Mouse (Mus musculus) neural tube, embryonic 11.5 days (tissue): ENCODE measurements around the gene Inafm1. TPM values are rescaled to one million over a fixed set of nuclear protein-coding genes. Genes with fewer than 3 reads are reported as not detected.

Source experiments
- ATAC-seq: fragments of 200-750 bp; cut with Nextera tagmentation; 2 replicates; pipeline ENCODE4 v1.8.0; 2017; ENCODE audit warnings: moderate number of reproducible peaks, mild to moderate bottlenecking, moderate TSS enrichment, moderate library complexity; ENCODE audit not compliant: insufficient read depth, low FRiP score, low TSS enrichment
- DNase-seq: peaks from one replicate; pipeline ENCODE4 v3.0.0-alpha.2; 2015; ENCODE audit warnings: low spot score
- H3K27ac ChIP-seq: fragments of 300-500 bp; sonication (generic); 2 replicates; pipeline ENCODE4 v1.5.1; 2014; ENCODE audit warnings: low read depth, mild to moderate bottlenecking, low read length
- H3K27me3 ChIP-seq: fragments of 300-500 bp; sonication (generic); 2 replicates; pipeline ENCODE4 v1.6.1; 2014; ENCODE audit warnings: mild to moderate bottlenecking, low read length, mixed read lengths; ENCODE audit not compliant: control insufficient read depth, insufficient read depth
- H3K36me3 ChIP-seq: fragments of 300-500 bp; sonication (generic); 2 replicates; pipeline ENCODE4 v1.6.1; 2014; ENCODE audit warnings: mild to moderate bottlenecking, low read length, moderate library complexity, mixed read lengths; ENCODE audit not compliant: control insufficient read depth, insufficient read depth
- H3K4me1 ChIP-seq: fragments of 300-500 bp; sonication (generic); 2 replicates; pipeline ENCODE4 v1.6.1; 2014; ENCODE audit warnings: low read length, mixed read lengths; ENCODE audit not compliant: control insufficient read depth, insufficient read depth
- H3K4me2 ChIP-seq: fragments of 300-500 bp; sonication (generic); 2 replicates; pipeline ENCODE4 v1.6.1; 2014; ENCODE audit warnings: low read depth, mild to moderate bottlenecking, moderate library complexity
- H3K4me3 ChIP-seq: fragments of 300-500 bp; sonication (generic); 2 replicates; pipeline ENCODE4 v1.5.1; 2014; ENCODE audit warnings: low read depth, low read length
- H3K9ac ChIP-seq: fragments of 300-500 bp; sonication (generic); 2 replicates; pipeline ENCODE4 v1.6.1; 2014; ENCODE audit warnings: mild to moderate bottlenecking, low read length
- H3K9me3 ChIP-seq: fragments of 300-500 bp; sonication (generic); 2 replicates; pipeline ENCODE4 v1.6.1; 2016; ENCODE audit warnings: low read length; ENCODE audit not compliant: control insufficient read depth
- WGBS: fragments of 180-500 bp; shearing (Covaris S2); extraction: QIAGEN DNeasy Blood & Tissue Kit; methylation state at CpG from one replicate; pipeline ENCODE4 v1.1.7; 2014; 5-methylcytosine and 5-hydroxymethylcytosine counted together
- polyA plus RNA-seq: library from polyadenylated mRNA; unstranded; fragments of >200 nt; fragmentation: Nextera tagmentation; extraction: Ambion mirVana; gene quantifications from 2 replicates; pipeline ENCODE4 v1.2.1, GENCODE M21; 2014

The Inafm1 gene
- polyA plus RNA-seq = 12.7 and 13.8 TPM in 2 replicates

- 0 out of 2 replicates have a peak, but pooled peaks cover 2% of the 10 kb centered on the region for H3K27me3 ChIP-seq
- ATAC-seq = peak; percentile 80
- peak within 1 kb of the TSS; percentile 97 for H3K4me2 ChIP-seq
- peak; percentile 91 for DNase-seq
- peak within 1 kb of the TSS; percentile 85 for H3K27ac ChIP-seq
- peak within 1 kb of the TSS; percentile 80 for H3K9ac ChIP-seq
- no peaks in the 10 kb centered on the region for H3K9me3 ChIP-seq
- peaks cover 2% of the 10 kb centered on the region; the same call in 1 of the 2 replicates for H3K36me3 ChIP-seq
- WGBS = under 1% methylated on average over 49 of the region's 49 CpGs
- peak within 1 kb of the TSS; percentile 75 for H3K4me3 ChIP-seq
- peaks cover 14% of the 10 kb centered on the region for H3K4me1 ChIP-seq
These were observed at the start of gene Inafm1 for GRCm38 (mm10) chr7:16273081-16273765. Gene Inafm1, minus strand, starts transcription at chr7:16273617.

- Histone ChIP-seq H3K36me3 (no peaks in the 10 kb centered on the region), H3K27me3 (no peaks in the 10 kb centered on the region), H3K4me3 (no peak overlapping the region), H3K27ac (no peak overlapping the region), H3K9me3 (no peaks in the 10 kb centered on the region), H3K4me1 (no peaks in the 10 kb centered on the region), H3K4me2 (no peak overlapping the region), H3K9ac (no peak overlapping the region)
- DNase-seq = no peak
- no peak for ATAC-seq
- WGBS = 88% methylated on average over 6 of the region's 6 CpGs
These were observed 47.1 kb upstream of the Inafm1 start for GRCm38 (mm10) chr7:16320479-16320878.

- Histone ChIP-seq H3K27me3 (no peaks in the 10 kb centered on the region), H3K27ac (no peak overlapping the region), H3K4me2 (no peak overlapping the region), H3K9me3 (no peaks in the 10 kb centered on the region), H3K9ac (no peak overlapping the region), H3K36me3 (no peaks in the 10 kb centered on the region), H3K4me3 (no peak overlapping the region), H3K4me1 (peaks cover 2% of the 10 kb centered on the region; the same call in 1 of the 2 replicates)
- DNase-seq = no peak
- ATAC-seq = no peak
- WGBS = 93% methylated on average over 4 of the region's 4 CpGs
These were observed 45.8 kb upstream of the Inafm1 start for GRCm38 (mm10) chr7:16319216-16319615.

- DNase-seq (no peak), ATAC-seq (no peak)
- H3K27me3 ChIP-seq = no peaks in the 10 kb centered on the region
- H3K4me3 ChIP-seq = no peak overlapping the region
- no peak overlapping the region for H3K4me2 ChIP-seq
- no peaks in the 10 kb centered on the region for H3K36me3 ChIP-seq
- H3K9ac ChIP-seq = no peak overlapping the region
- peaks cover 17% of the 10 kb centered on the region for H3K4me1 ChIP-seq
- 76% methylated on average over 14 of the region's 14 CpGs for WGBS
- H3K9me3 ChIP-seq = no peaks in the 10 kb centered on the region
- no peak overlapping the region for H3K27ac ChIP-seq
These were observed 43.7 kb upstream of the Inafm1 start for GRCm38 (mm10) chr7:16317094-16317493.

- Histone ChIP-seq H3K27me3 (no peaks in the 10 kb centered on the region), H3K9me3 (no peaks in the 10 kb centered on the region), H3K9ac (no peak overlapping the region), H3K27ac (no peak overlapping the region), H3K36me3 (no peaks in the 10 kb centered on the region), H3K4me1 (peaks cover 34% of the 10 kb centered on the region), H3K4me2 (no peak overlapping the region), H3K4me3 (no peak overlapping the region)
- 67% methylated on average over 4 of the region's 4 CpGs for WGBS
- DNase-seq (no peak), ATAC-seq (no peak)
These were observed 41.9 kb upstream of the Inafm1 start for GRCm38 (mm10) chr7:16315222-16315759.

GRCm38 (mm10) chr7:16314221-16314775 is 40.9 kb upstream of the Inafm1 start:
- no peaks in the 10 kb centered on the region for H3K27me3 ChIP-seq
- no peak for DNase-seq
- H3K9ac ChIP-seq = peak overlapping the region; percentile 81
- peak; percentile 17; the same call in 1 of the 2 replicates for ATAC-seq
- H3K9me3 ChIP-seq = no peaks in the 10 kb centered on the region
- peak overlapping the region; percentile 76 for H3K4me3 ChIP-seq
- H3K4me2 ChIP-seq = peak overlapping the region; percentile 99
- 9% methylated on average over 13 of the region's 13 CpGs for WGBS
- peak overlapping the region; percentile 93 for H3K27ac ChIP-seq
- no peaks in the 10 kb centered on the region for H3K36me3 ChIP-seq
- peaks cover 41% of the 10 kb centered on the region for H3K4me1 ChIP-seq

- H3K4me1 ChIP-seq = peaks cover 41% of the 10 kb centered on the region
- peak overlapping the region; percentile 93 for H3K27ac ChIP-seq
- no peaks in the 10 kb centered on the region for H3K36me3 ChIP-seq
- peak; percentile 68 for ATAC-seq
- H3K4me2 ChIP-seq = peak overlapping the region; percentile 99
- no peaks in the 10 kb centered on the region for H3K27me3 ChIP-seq
- peak overlapping the region; percentile 76 for H3K4me3 ChIP-seq
- WGBS = under 1% methylated on average over 37 of the region's 66 CpGs
- peak overlapping the region; percentile 81 for H3K9ac ChIP-seq
- no peaks in the 10 kb centered on the region for H3K9me3 ChIP-seq
- peak; percentile 82 for DNase-seq
These were observed 40.2 kb upstream of the Inafm1 start for GRCm38 (mm10) chr7:16313481-16314220.

- H3K9ac ChIP-seq = peak overlapping the region; percentile 95
- no peaks in the 10 kb centered on the region for H3K27me3 ChIP-seq
- H3K4me1 ChIP-seq = peaks cover 41% of the 10 kb centered on the region
- peak overlapping the region; percentile 93 for H3K27ac ChIP-seq
- DNase-seq (peak; percentile 82), ATAC-seq (peak; percentile 10)
- peak overlapping the region; percentile 76 for H3K4me3 ChIP-seq
- peak overlapping the region; percentile 99 for H3K4me2 ChIP-seq
- under 1% methylated on average over 12 of the region's 12 CpGs for WGBS
- no peaks in the 10 kb centered on the region for H3K36me3 ChIP-seq
- no peaks in the 10 kb centered on the region for H3K9me3 ChIP-seq
These were observed 39.4 kb upstream of the Inafm1 start for GRCm38 (mm10) chr7:16312672-16313311.
